Mouse (Mus musculus): ENCODE measurements around the gene Wfdc1. TPM values are rescaled to one million over a fixed set of nuclear protein-coding genes. Genes with fewer than 3 reads are reported as not detected.

Gene Wfdc1
- total RNA-seq, 2 experiments from 2014 or later = 74.0 to 104 TPM

- no peak for DNase-seq
These were observed 27.9 kb upstream of the Wfdc1 start for GRCm38 (mm10) chr8:119638261-119638660.

- DNase-seq = no peak
These were observed 26.4 kb upstream of the Wfdc1 start for GRCm38 (mm10) chr8:119639798-119640197.

- no peak for DNase-seq
These were observed 25.1 kb upstream of the Wfdc1 start for GRCm38 (mm10) chr8:119641058-119641457.

GRCm38 (mm10) chr8:119642960-119643359 is 23.2 kb upstream of the Wfdc1 start:
- no peak for DNase-seq

- no peak for DNase-seq
These were observed 21.7 kb upstream of the Wfdc1 start for GRCm38 (mm10) chr8:119644429-119644960.

- DNase-seq = no peak
These were observed 21.1 kb upstream of the Wfdc1 start for GRCm38 (mm10) chr8:119644981-119645597.

- no peak for DNase-seq
These were observed 20.0 kb upstream of the Wfdc1 start for GRCm38 (mm10) chr8:119646197-119646596.

GRCm38 (mm10) chr8:119646846-119647245 is 19.3 kb upstream of the Wfdc1 start:
- no peak for DNase-seq

GRCm38 (mm10) chr8:119651324-119651723 is 14.8 kb upstream of the Wfdc1 start:
- DNase-seq = peak; percentile 54

GRCm38 (mm10) chr8:119656709-119657464 is 9.3 kb upstream of the Wfdc1 start:
- peak; percentile 38 for DNase-seq

GRCm38 (mm10) chr8:119661081-119661480 is 5.1 kb upstream of the Wfdc1 start:
- DNase-seq = peak; percentile 82

- DNase-seq = no peak
These were observed 4.3 kb upstream of the Wfdc1 start for GRCm38 (mm10) chr8:119661892-119662291.

GRCm38 (mm10) chr8:119663440-119663839 is 2.7 kb upstream of the Wfdc1 start:
- no peak for DNase-seq

- DNase-seq = peak; percentile 45
These were observed 895 bp upstream of the Wfdc1 start for GRCm38 (mm10) chr8:119665270-119665669.

GRCm38 (mm10) chr8:119668447-119668846 is 2.3 kb downstream of the Wfdc1 start:
- DNase-seq = no peak

- DNase-seq = no peak
These were observed 3.1 kb downstream of the Wfdc1 start for GRCm38 (mm10) chr8:119669284-119669683.

- peak; percentile 83 for DNase-seq
These were observed 4.4 kb downstream of the Wfdc1 start for GRCm38 (mm10) chr8:119670419-119671091.

- no peak for DNase-seq
These were observed 7.9 kb downstream of the Wfdc1 start for GRCm38 (mm10) chr8:119673976-119674555.

GRCm38 (mm10) chr8:119675457-119675856 is 9.3 kb downstream of the Wfdc1 start:
- no peak for DNase-seq

- DNase-seq = peak; percentile 85
These were observed 10.2 kb downstream of the Wfdc1 start for GRCm38 (mm10) chr8:119676389-119676788.

- DNase-seq = no peak
These were observed 12.1 kb downstream of the Wfdc1 start for GRCm38 (mm10) chr8:119678138-119678843.

GRCm38 (mm10) chr8:119679184-119679583 is 13.0 kb downstream of the Wfdc1 start:
- DNase-seq = no peak

Measured in gastrocnemius, postnatal 25 days (tissue).